Mouse (Mus musculus): ENCODE results near the gene Klhl22. TPM values are rescaled to one million over a fixed set of nuclear protein-coding genes. Genes with fewer than 3 reads are reported as not detected.

Gene Klhl22
- polyA plus RNA-seq (2015; fragmentation: Nextera tagmentation; extraction: Ambion mirVana) = 40.6 and 43.9 TPM in 2 replicates

DNA sequence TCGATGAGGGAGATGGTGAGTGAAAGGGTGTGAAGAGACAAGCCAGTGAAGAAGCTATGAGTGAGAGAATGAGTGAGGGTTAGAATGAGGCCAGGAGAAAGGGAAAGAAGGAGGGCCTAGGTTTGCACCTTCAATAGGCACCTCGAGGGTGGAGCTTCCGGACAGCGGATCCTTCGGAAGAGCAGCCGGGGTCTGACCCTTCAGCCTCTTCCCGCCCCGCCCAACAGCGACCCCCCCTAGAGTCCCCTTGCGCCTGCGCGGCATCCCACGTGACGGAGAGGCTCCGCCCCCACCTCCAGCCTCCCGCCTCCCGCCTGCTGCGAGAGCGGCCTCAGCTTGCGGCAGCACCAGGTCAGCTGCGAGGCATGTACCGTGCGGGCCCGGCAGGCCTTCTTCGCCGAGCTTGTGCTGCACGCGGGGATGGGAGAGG is at the start of gene Klhl22:
Gene Klhl22 (plus strand): TSS at position 275 of the 430 bp plus-strand sequence.
- Histone ChIP-seq H3K36me3 (peaks cover 17% of the 10 kb centered on the region), H3K9me3 (no peaks in the 10 kb centered on the region), H3K4me3 (peak within 1 kb of the TSS; percentile 70), H3K4me2 (peak within 1 kb of the TSS; percentile 92), H3K4me1 (peaks cover 32% of the 10 kb centered on the region), H3K27ac (replicated peaks) (peak within 1 kb of the TSS; percentile 69), H3K9ac (peak within 1 kb of the TSS; percentile 92), H3K27me3 (replicated peaks) (0 out of 2 replicates have a peak, but pooled peaks cover 4% of the 10 kb centered on the region)
- under 1% methylated on average over 28 of the region's 28 CpGs for WGBS
- ATAC-seq (ENCODE audit: extremely low read depth, insufficient number of reproducible peaks, low FRiP score, low TSS enrichment) = peak; percentile 89

DNA sequence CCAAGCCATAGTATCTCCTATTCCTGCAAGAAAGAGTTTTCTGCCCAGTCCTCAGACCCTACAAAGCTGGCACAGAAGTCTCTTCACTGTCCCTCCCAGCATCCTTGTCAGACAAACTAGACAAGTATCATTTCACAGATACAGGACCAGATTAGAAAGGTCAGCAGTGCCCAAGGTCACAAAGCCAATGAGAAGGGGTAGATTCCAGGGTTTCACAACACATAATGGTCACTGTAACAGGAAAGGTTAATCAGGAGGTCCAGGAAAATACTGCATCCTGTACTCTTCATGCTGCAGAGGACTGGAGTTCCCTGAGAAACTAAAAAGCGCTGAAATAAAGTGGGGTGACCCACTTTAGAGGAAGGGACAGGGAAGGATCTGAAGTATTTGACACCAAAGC is 41.6 kb upstream of the Klhl22 start:
- Histone ChIP-seq H3K4me2 (no peak overlapping the region), H3K4me1 (peaks cover 29% of the 10 kb centered on the region), H3K9ac (0 out of 2 replicates have a peak overlapping the region, but pooled peaks have one; percentile 4), H3K27ac (replicated peaks) (0 out of 2 replicates have a peak overlapping the region, but pooled peaks have one; percentile 25), H3K4me3 (no peak overlapping the region), H3K9me3 (no peaks in the 10 kb centered on the region), H3K36me3 (0 out of 2 replicates have a peak, but pooled peaks cover 4% of the 10 kb centered on the region), H3K27me3 (replicated peaks) (no peaks in the 10 kb centered on the region)
- 70% methylated on average over 1 of the region's 1 CpGs for WGBS
- ATAC-seq (ENCODE audit: extremely low read depth, insufficient number of reproducible peaks, low FRiP score, low TSS enrichment) = no peak

DNA sequence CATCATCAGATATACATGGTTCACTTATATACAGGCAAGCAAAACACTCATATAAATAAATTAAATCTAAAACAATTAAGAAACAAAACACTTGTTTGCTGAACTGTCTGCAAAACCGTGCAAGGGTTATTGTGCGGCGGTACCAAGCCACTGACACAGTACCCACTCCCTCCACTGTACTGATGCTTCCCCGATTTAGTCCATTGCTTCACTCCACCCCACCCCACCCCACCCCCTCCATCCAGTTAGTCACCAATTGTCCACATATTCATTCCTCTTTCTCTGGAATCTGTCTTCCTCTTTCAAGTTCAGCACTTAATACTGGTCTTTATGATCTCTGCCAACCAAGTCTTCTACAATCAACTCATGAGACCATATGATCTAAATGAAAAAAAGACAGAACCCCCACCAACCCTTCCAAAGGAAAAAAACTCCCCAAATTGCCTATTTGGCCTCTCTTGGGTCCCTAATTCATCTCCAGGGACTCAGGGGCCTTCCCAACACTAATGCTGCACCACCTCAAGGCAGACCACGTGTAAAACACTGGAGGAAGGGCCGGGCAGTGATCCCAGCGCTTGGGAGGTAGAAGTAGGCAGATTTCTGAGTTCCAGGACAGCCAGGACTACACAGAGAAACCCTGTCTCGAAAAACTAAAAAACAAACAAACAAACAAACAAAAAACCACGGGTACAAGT is 38.2 kb upstream of the Klhl22 start:
- 63% methylated on average over 9 of the region's 9 CpGs for WGBS
- peaks cover 29% of the 10 kb centered on the region for H3K4me1 ChIP-seq
- 0 out of 2 replicates have a peak overlapping the region, but pooled peaks have one; percentile 89 for H3K27ac ChIP-seq (replicated peaks)
- no peaks in the 10 kb centered on the region for H3K9me3 ChIP-seq
- H3K9ac ChIP-seq = peak overlapping the region; percentile 95
- H3K4me2 ChIP-seq = peak overlapping the region; percentile 98
- no peaks in the 10 kb centered on the region for H3K36me3 ChIP-seq
- ATAC-seq (ENCODE audit: extremely low read depth, insufficient number of reproducible peaks, low FRiP score, low TSS enrichment) = no peak
- no peaks in the 10 kb centered on the region for H3K27me3 ChIP-seq (replicated peaks)
- H3K4me3 ChIP-seq = peak overlapping the region; percentile 94

DNA sequence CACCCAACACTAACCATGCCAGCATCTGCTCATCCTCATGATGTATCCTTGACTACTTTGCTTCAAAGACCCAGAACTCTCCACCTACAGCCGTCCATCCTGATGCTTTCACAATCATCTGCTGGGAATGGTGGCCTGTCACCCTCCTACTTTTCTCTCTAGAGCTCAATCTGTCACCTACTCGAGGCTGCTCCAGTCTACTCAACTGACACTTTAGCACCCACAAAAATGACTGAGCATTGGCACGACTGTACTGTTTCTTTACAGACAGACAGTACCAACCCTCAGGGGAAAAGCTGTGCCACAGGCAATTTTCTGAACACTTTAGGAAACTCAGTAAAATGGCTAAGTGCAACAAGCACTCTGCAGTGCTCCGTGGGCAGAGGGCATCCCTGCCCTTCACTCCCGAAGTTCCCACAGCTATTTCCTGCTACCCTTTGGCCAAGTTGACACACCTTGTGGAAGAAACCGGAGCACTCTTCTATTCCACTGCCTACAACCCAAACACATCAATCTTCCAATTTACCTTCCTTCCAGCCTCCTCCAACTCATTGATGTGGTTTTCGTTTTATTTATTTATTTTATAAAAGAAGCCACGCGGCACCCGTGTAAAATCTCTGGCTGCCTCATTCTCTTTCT is 37.5 kb upstream of the Klhl22 start:
- Histone ChIP-seq H3K27me3 (replicated peaks) (no peaks in the 10 kb centered on the region), H3K4me1 (peaks cover 32% of the 10 kb centered on the region), H3K4me3 (peak overlapping the region; percentile 94), H3K27ac (replicated peaks) (peak overlapping the region; percentile 89), H3K4me2 (peak overlapping the region; percentile 98), H3K9ac (peak overlapping the region; percentile 95), H3K36me3 (no peaks in the 10 kb centered on the region), H3K9me3 (no peaks in the 10 kb centered on the region)
- WGBS = 3% methylated on average over 10 of the region's 10 CpGs
- ATAC-seq (ENCODE audit: extremely low read depth, insufficient number of reproducible peaks, low FRiP score, low TSS enrichment) = no peak

DNA sequence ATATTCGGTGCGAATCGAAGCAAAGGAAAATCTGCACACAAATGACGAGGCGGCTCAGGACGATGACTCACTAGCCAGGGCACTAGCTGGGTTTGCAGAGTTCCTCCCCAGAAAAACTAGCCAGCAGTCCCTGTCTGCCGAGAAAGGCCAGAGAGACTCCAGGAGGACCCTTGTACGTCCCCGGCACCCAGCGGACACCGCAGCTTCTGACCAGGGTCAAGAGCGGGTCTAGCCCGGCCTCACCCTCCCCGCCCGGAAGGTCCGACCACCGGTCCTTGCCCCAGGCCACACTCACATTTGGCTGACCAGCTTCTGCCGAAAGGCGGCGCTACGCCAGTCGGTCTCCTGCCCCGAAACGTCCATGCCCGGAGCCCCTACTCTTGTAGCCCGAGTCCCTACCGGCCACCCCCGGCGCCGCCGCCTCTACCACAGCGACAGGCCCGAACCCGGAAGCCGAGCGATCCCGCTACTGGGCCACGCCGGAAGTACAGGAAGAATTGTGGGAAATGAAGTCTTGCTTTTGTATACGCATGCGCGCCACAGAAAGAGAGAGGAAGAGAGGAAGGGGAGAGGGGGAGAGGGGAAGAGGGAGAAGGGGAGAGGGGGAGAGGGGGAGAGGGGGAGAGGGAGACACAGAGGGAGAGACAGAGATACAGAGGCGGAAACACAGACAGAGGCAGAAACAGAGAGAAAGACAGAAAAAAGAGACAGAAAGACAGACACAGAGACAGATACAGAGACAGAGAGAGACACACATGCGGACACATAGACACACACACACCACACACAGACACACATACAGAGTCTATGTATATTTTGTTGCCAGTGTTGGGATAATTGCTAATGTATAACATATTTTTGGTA is 36.7 kb upstream of the Klhl22 start:
- 2% methylated on average over 44 of the region's 44 CpGs for WGBS
- peaks cover 31% of the 10 kb centered on the region for H3K4me1 ChIP-seq

DNA sequence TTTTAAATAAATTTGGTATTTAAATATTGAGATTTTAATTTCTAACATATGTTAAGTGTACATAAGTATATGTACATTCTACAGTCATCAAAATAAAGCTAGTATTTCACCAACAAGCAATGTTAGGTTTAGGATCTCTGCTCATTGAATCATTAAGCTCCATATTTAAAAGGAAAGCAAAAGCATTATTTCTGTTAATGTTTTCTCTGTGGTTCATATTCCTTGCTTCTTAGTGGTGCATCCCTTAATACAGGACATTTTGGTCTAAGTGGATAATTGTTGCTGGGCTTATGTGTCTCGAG is 36.1 kb upstream of the Klhl22 start:
- Histone ChIP-seq H3K27ac (replicated peaks) (no peak overlapping the region), H3K9me3 (no peaks in the 10 kb centered on the region)
- WGBS = 75% methylated on average over 1 of the region's 1 CpGs

More for the DNA sequence above, 36.7 kb upstream of the Klhl22 start:
- peak; percentile 79 for ATAC-seq (ENCODE audit: extremely low read depth, insufficient number of reproducible peaks, low FRiP score, low TSS enrichment)
- H3K27me3 ChIP-seq (replicated peaks) = no peaks in the 10 kb centered on the region
- H3K9ac ChIP-seq = peak overlapping the region; percentile 95
- H3K4me3 ChIP-seq = peak overlapping the region; percentile 94
- no peaks in the 10 kb centered on the region for H3K36me3 ChIP-seq
- H3K4me2 ChIP-seq = peak overlapping the region; percentile 98
- peak overlapping the region; percentile 89 for H3K27ac ChIP-seq (replicated peaks)
- H3K9me3 ChIP-seq = no peaks in the 10 kb centered on the region

DNA sequence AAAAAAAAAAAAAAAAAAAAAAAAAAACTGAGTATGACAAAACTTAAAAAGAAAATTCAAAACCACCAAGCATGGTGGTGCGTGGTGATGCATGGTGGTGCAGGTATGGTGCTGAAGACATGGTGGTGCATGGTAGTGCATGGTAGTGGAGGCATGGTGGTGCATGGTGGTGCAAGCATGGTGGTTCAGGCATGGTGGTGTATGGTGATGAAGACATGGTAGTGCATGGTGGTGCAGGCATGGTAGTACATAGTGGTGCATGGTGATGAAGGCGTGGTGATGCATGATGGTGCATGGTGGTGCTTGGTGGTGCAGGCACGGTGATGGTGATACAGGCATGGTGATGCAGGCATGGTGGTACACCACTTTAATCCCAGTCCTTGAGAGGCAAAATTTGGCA is 35.0 kb upstream of the Klhl22 start:
- Histone ChIP-seq H3K4me3 (no peak overlapping the region), H3K9me3 (no peaks in the 10 kb centered on the region), H3K27ac (replicated peaks) (no peak overlapping the region), H3K9ac (no peak overlapping the region), H3K4me1 (peaks cover 26% of the 10 kb centered on the region), H3K27me3 (replicated peaks) (no peaks in the 10 kb centered on the region), H3K4me2 (no peak overlapping the region), H3K36me3 (no peaks in the 10 kb centered on the region)
- 86% methylated on average over 3 of the region's 3 CpGs for WGBS
- ATAC-seq (ENCODE audit: extremely low read depth, insufficient number of reproducible peaks, low FRiP score, low TSS enrichment) = no peak

More for the DNA sequence above, 36.1 kb upstream of the Klhl22 start:
- Histone ChIP-seq H3K27me3 (replicated peaks) (no peaks in the 10 kb centered on the region), H3K9ac (no peak overlapping the region), H3K4me2 (peak overlapping the region; percentile 98), H3K4me1 (peaks cover 26% of the 10 kb centered on the region), H3K36me3 (no peaks in the 10 kb centered on the region), H3K4me3 (peak overlapping the region; percentile 94; the same call in 1 of the 2 replicates)
- no peak for ATAC-seq (ENCODE audit: extremely low read depth, insufficient number of reproducible peaks, low FRiP score, low TSS enrichment)

DNA sequence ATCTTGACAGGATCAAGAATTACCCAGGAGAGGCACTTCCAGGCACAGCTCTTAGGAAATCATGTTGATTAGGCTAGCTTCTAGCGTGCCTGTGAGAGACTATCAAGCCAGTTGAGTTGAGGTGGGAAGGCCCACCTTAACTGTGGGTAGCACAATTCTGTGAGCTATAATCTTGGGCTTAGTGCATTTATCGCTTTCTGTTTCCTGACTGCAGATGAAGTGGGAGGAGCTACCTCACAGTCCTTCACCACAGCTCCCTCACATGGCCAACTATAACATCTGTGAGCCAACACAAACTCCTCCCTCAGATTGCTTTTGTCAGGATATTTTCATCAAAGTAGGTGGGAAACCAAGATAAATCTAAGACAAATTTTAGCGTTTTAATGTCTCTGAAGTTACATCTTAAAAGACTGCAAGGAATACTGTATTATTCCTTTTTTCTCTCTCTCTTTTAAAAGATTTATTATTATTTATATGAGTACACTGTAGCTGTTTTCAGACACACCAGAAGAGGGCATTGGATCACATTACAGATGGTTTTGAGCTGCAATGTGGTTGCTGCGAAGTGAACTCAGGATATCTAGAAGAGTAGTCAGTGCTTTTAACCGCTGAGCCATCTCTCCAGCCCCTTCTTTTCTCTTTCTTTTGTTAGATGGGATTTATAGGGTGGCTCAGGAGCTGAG is 32.1 kb upstream of the Klhl22 start:
- peak overlapping the region; percentile 40; the same call in 1 of the 2 replicates for H3K9ac ChIP-seq
- 20% methylated on average over 5 of the region's 5 CpGs for WGBS
- H3K9me3 ChIP-seq = no peaks in the 10 kb centered on the region
- ATAC-seq (ENCODE audit: extremely low read depth, insufficient number of reproducible peaks, low FRiP score, low TSS enrichment) = no peak
- 0 out of 2 replicates have a peak, but pooled peaks cover 2% of the 10 kb centered on the region for H3K27me3 ChIP-seq (replicated peaks)
- peaks cover 9% of the 10 kb centered on the region for H3K4me1 ChIP-seq
- H3K27ac ChIP-seq (replicated peaks) = peak overlapping the region; percentile 50
- peak overlapping the region; percentile 52 for H3K4me2 ChIP-seq
- no peaks in the 10 kb centered on the region for H3K36me3 ChIP-seq
- 0 out of 2 replicates have a peak overlapping the region, but pooled peaks have one; percentile 17 for H3K4me3 ChIP-seq

DNA sequence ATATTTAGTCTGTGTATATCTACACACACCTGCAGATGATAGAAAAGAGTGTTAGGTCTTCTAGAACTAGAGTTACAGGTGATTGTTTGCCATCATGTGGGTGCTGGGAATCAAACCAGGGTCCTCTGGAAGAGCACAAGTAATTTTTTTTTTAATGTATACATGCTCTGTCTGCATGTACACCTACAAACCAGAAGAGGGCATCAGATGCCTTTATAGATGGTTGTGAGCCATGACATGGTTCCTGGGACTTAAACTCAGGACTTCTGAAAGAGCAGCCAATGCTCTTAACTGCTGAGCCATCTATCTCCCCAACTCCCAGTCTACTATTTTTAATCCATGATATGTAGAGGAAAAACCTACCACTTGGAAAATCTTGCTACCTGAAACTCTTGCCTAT is 29.4 kb upstream of the Klhl22 start:
- no peak for ATAC-seq (ENCODE audit: extremely low read depth, insufficient number of reproducible peaks, low FRiP score, low TSS enrichment)
- Histone ChIP-seq H3K4me2 (no peak overlapping the region), H3K27ac (replicated peaks) (no peak overlapping the region), H3K9ac (no peak overlapping the region), H3K4me3 (no peak overlapping the region), H3K9me3 (no peaks in the 10 kb centered on the region), H3K36me3 (no peaks in the 10 kb centered on the region), H3K4me1 (peaks cover 15% of the 10 kb centered on the region), H3K27me3 (replicated peaks) (peaks cover 15% of the 10 kb centered on the region)

DNA sequence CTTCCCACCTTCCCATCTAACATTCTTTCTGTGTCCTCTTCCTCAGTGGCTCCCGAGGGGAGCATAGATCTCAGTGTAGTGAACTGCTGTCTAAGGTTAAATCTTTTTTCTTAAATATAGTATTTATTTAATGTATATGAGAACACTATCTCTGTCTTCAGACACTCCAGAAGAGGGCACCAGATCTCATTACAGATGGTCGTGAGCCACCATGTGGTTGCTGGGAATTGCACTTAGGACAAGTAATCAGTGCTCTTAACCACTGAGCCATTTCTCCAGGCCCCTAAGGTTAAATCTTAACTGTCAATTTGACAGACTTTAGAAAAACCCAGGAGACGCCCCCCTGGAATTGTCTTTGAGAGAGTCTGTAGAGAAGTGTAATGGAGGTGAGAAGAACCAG is 27.4 kb upstream of the Klhl22 start:
- no peak for ATAC-seq (ENCODE audit: extremely low read depth, insufficient number of reproducible peaks, low FRiP score, low TSS enrichment)
- Histone ChIP-seq H3K4me2 (no peak overlapping the region), H3K4me3 (no peak overlapping the region), H3K36me3 (no peaks in the 10 kb centered on the region), H3K4me1 (peaks cover 11% of the 10 kb centered on the region), H3K9me3 (no peaks in the 10 kb centered on the region), H3K27ac (replicated peaks) (no peak overlapping the region), H3K27me3 (replicated peaks) (peaks cover 21% of the 10 kb centered on the region), H3K9ac (no peak overlapping the region)
- 26% methylated on average over 3 of the region's 3 CpGs for WGBS
